In genomic region chr13:58556018-58556417, GRCm38 (mm10) we compare ENCODE assay signal across 9 mouse cellular contexts. TPM values are rescaled to one million over a fixed set of nuclear protein-coding genes. Genes with fewer than 3 reads are reported as not detected.
DNase-seq lines count a peak whose midpoint lies in the region; ATAC-seq and TF ChIP-seq lines count a peak whose summit lies in the region.
"Had no signal": no experiment of that assay in that cellular context is flagged by ENCODE, and none has a peak within 500 bp of the region (broad histone marks: within the 10 kb centered on the region; RNA-seq: fewer than 3 reads in every experiment).

No protein-coding gene starts in this region.

- no peak overlapping the region for H3K4me3 ChIP-seq in cerebellum, adult 2 months (replicated peaks; ENCODE audit: insufficient read depth, low read depth, low read length)
- H3K4me3 ChIP-seq in limb, embryonic 11.5 days (ENCODE audit: low read depth, low read length) = no peak overlapping the region
- no peak overlapping the region for H3K4me3 ChIP-seq in limb, embryonic 10.5 days
- H3K4me3 ChIP-seq in embryonic facial prominence, embryonic 10.5 days = no peak overlapping the region
- no peak overlapping the region for H3K4me3 ChIP-seq in forebrain, embryonic 10.5 days

- H3K9me3 ChIP-seq in limb, embryonic 11.5 days (ENCODE audit: control insufficient read depth, low read length) = no peaks in the 10 kb centered on the region
- H3K9me3 ChIP-seq in limb, embryonic 10.5 days (replicated peaks) = no peaks in the 10 kb centered on the region
- no peaks in the 10 kb centered on the region for H3K9me3 ChIP-seq in embryonic facial prominence, embryonic 10.5 days
- H3K9me3 ChIP-seq in forebrain, embryonic 10.5 days = no peaks in the 10 kb centered on the region

- no peaks in the 10 kb centered on the region for H3K27me3 ChIP-seq in cerebellum, adult 2 months (ENCODE audit: control insufficient read depth, insufficient read depth, low read length)
- no peaks in the 10 kb centered on the region for H3K27me3 ChIP-seq in limb, embryonic 11.5 days (ENCODE audit: control insufficient read depth, insufficient read depth, low read length)
- H3K27me3 ChIP-seq in limb, embryonic 10.5 days (ENCODE audit: low read depth, poor library complexity, severe bottlenecking) = no peaks in the 10 kb centered on the region
- H3K27me3 ChIP-seq in embryonic facial prominence, embryonic 10.5 days (replicated peaks; ENCODE audit: low read depth, poor library complexity, severe bottlenecking) = no peaks in the 10 kb centered on the region
- H3K27me3 ChIP-seq in forebrain, embryonic 10.5 days (ENCODE audit: poor library complexity, severe bottlenecking) = no peaks in the 10 kb centered on the region

- no peak for TF ChIP-seq CTCF in cerebellum, adult 2 months (IDR thresholded peaks at IDR 0.05; ENCODE audit: borderline replicate concordance, insufficient read depth, low read depth, low read length)

- no peak overlapping the region for H3K9ac ChIP-seq in limb, embryonic 11.5 days (ENCODE audit: low read length)

- intact Hi-C loops in left cerebral cortex, postnatal 36 days (cut with DNase I) = no loop called here

- H3K36me3 ChIP-seq in limb, embryonic 11.5 days (ENCODE audit: control insufficient read depth, insufficient read depth, low read length) = no peaks in the 10 kb centered on the region
- H3K36me3 ChIP-seq in limb, embryonic 10.5 days = no peaks in the 10 kb centered on the region
- H3K36me3 ChIP-seq in embryonic facial prominence, embryonic 10.5 days (replicated peaks) = no peaks in the 10 kb centered on the region
- no peaks in the 10 kb centered on the region for H3K36me3 ChIP-seq in forebrain, embryonic 10.5 days (replicated peaks)

- H3K27ac ChIP-seq in cerebellum, adult 2 months (ENCODE audit: insufficient read depth, low read length) = no peak overlapping the region
- H3K27ac ChIP-seq in limb, embryonic 11.5 days (replicated peaks; ENCODE audit: low read depth, low read length) = no peak overlapping the region
- H3K27ac ChIP-seq in limb, embryonic 10.5 days = no peak overlapping the region
- no peak overlapping the region for H3K27ac ChIP-seq in embryonic facial prominence, embryonic 10.5 days (replicated peaks)
- H3K27ac ChIP-seq in forebrain, embryonic 10.5 days = no peak overlapping the region

- TF ChIP-seq POLR2A in cerebellum, adult 2 months (IDR thresholded peaks at IDR 0.05; ENCODE audit: borderline replicate concordance, insufficient read depth, low read length) = no peak

- WGBS in cerebellum, adult 2 months = 75% methylated on average over 1 of the region's 1 CpGs
- 83% methylated on average over 1 of the region's 1 CpGs for WGBS in limb, embryonic 11.5 days
- WGBS in limb, embryonic 10.5 days = 50% methylated on average over 1 of the region's 1 CpGs
- WGBS in embryonic facial prominence, embryonic 10.5 days = 69% methylated on average over 1 of the region's 1 CpGs
- WGBS in forebrain, embryonic 10.5 days = 85% methylated on average over 1 of the region's 1 CpGs

- no peaks in the 10 kb centered on the region for H3K4me1 ChIP-seq in cerebellum, adult 2 months (ENCODE audit: control insufficient read depth, insufficient read depth, low read length)
- no peaks in the 10 kb centered on the region for H3K4me1 ChIP-seq in limb, embryonic 11.5 days (ENCODE audit: control insufficient read depth, insufficient read depth, low read length)
- H3K4me1 ChIP-seq in limb, embryonic 10.5 days = peaks cover 7% of the 10 kb centered on the region
- peaks cover 9% of the 10 kb centered on the region; the same call in 1 of the 2 replicates for H3K4me1 ChIP-seq in embryonic facial prominence, embryonic 10.5 days
- no peaks in the 10 kb centered on the region for H3K4me1 ChIP-seq in forebrain, embryonic 10.5 days

- peak; percentile 37 to 49 for DNase-seq in cerebellum, postnatal 10 days
- no peak for DNase-seq in cerebellum, adult 2 months
- DNase-seq in limb, embryonic 11.5 days (ENCODE audit: low spot score) = peak; percentile 36
- DNase-seq in limb, embryonic 10.5 days (ENCODE audit: low spot score) = no peak
- DNase-seq in B cell, adult 2 months = peak; percentile 51 to 55
- peak; percentile 18 for DNase-seq in embryonic facial prominence, embryonic 10.5 days (ENCODE audit: low spot score)
- no peak for DNase-seq in forebrain, embryonic 10.5 days (ENCODE audit: extremely low spot score, low spot score)
- no peak for DNase-seq in left cerebral cortex, postnatal 36 days (ENCODE audit: low spot score in 2 of 2)

- ATAC-seq in limb, embryonic 11.5 days (ENCODE audit: insufficient number of reproducible peaks, low FRiP score, low TSS enrichment, low read depth) = no peak

- H3K4me2 ChIP-seq in limb, embryonic 11.5 days (ENCODE audit: low read depth, severe bottlenecking) = no peak overlapping the region
- H3K4me2 ChIP-seq: heart, embryonic 11.5 days had no signal

RNA-seq across cellular contexts. Expression of gene Slc28a3, which starts 54.7 kb away (rescaled TPM):
- 0.05 and 0.25 TPM in 2 replicates for polyA plus RNA-seq in cerebellum, adult 2 months (2012; rRNA removed)
- 0.03 TPM in 1 of 2 replicates, not detected in the other for polyA plus RNA-seq in limb, embryonic 11.5 days (2014; fragmentation: Nextera tagmentation; extraction: Ambion mirVana)
- polyA plus RNA-seq in limb, embryonic 10.5 days (2016; fragmentation: Nextera tagmentation; extraction: Ambion mirVana) = 0.15 TPM in 1 of 2 replicates, not detected in the other
- polyA plus RNA-seq in embryonic facial prominence, embryonic 10.5 days (2016; fragmentation: Nextera tagmentation; extraction: Ambion mirVana) = not detected in 2 replicates
- 0.06 TPM in 1 of 2 replicates, not detected in the other for polyA plus RNA-seq in forebrain, embryonic 10.5 days (2016; fragmentation: Nextera tagmentation; extraction: Ambion mirVana)
- under 1 TPM in 1 of 2 experiments, not detected in 1; 0.09 TPM for total RNA-seq in left cerebral cortex, postnatal 36 days (2021)
- polyA plus RNA-seq: heart, embryonic 11.5 days had no signal

Comparison
In these comparisons a context has a peak if more than half of its experiments do, and no peak if none do; other contexts are left out.
1. DNase-seq: peak in cerebellum, postnatal 10 days (2 of 2), limb, embryonic 11.5 days (single experiment), B cell, adult 2 months (2 of 2) and embryonic facial prominence, embryonic 10.5 days (single experiment); none in cerebellum, adult 2 months (0 of 2), limb, embryonic 10.5 days (single experiment), forebrain, embryonic 10.5 days (single experiment) and left cerebral cortex, postnatal 36 days (0 of 2).